Mouse (Mus musculus): ENCODE measurements around the gene Enoph1. TPM values are rescaled to one million over a fixed set of nuclear protein-coding genes. Genes with fewer than 3 reads are reported as not detected.

Gene Enoph1
- polyA plus RNA-seq, 1 experiment from 2014 or later: 55.5 TPM

DNA sequence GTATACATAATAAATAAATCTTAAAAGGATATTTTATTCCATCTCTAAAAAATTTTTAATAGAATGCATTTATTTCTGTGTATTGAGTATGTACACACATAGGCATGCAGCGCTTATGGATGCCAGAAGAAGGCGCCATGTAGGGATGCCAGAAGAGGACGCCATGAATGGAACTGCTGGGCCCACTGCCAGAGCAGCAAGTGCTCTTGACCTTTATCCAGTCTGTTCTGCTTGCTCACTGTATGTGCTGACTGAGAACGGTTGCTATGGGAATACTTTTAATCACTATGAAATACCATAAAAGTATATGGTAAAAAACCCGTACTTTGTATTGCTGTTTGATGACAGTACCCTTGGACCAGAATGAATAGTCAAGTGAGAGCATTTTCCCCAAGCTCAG is 3.6 kb downstream of the Enoph1 start:
- H3K4me2 ChIP-seq: no peak overlapping the region
- H3K9me3 ChIP-seq: no peaks in the 10 kb centered on the region
- no peak overlapping the region for H3K4me3 ChIP-seq
- H3K36me3 ChIP-seq: no peaks in the 10 kb centered on the region
- 61% methylated on average over 5 of the region's 5 CpGs for WGBS
- no peak overlapping the region for H3K9ac ChIP-seq
- no peak for ATAC-seq (ENCODE audit: low FRiP score, low read depth)
- no peak overlapping the region for H3K27ac ChIP-seq (replicated peaks)
- no peaks in the 10 kb centered on the region for H3K27me3 ChIP-seq
- H3K4me1 ChIP-seq (replicated peaks): peaks cover 49% of the 10 kb centered on the region

DNA sequence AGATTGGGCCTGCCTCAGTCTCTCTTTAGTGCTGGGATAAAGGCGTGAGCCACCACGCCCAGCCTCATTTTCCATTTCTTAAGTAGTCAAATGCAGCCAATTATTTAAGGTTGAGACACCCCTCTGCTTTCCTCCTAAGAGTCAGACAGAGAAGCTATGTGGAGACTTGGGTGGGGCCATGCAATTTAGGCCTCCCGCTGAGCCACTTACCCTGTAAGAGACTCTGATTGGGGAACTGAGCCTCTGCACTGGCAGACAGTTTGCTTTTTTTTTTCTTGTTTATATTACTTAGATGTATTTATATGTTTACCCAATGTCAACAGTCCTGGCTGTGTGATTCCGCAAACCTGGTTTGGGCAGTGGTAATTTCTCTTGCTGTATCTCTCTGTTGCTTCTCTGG is 4.2 kb downstream of the Enoph1 start:
- no peak for ATAC-seq (ENCODE audit: low FRiP score, low read depth)
- H3K27ac ChIP-seq (replicated peaks): no peak overlapping the region
- 80% methylated on average over 4 of the region's 4 CpGs for WGBS
- peaks cover 55% of the 10 kb centered on the region for H3K4me1 ChIP-seq (replicated peaks)
- no peak overlapping the region for H3K9ac ChIP-seq
- H3K4me3 ChIP-seq: no peak overlapping the region
- no peaks in the 10 kb centered on the region for H3K27me3 ChIP-seq
- no peaks in the 10 kb centered on the region for H3K36me3 ChIP-seq
- no peak overlapping the region for H3K4me2 ChIP-seq
- H3K9me3 ChIP-seq: no peaks in the 10 kb centered on the region

DNA sequence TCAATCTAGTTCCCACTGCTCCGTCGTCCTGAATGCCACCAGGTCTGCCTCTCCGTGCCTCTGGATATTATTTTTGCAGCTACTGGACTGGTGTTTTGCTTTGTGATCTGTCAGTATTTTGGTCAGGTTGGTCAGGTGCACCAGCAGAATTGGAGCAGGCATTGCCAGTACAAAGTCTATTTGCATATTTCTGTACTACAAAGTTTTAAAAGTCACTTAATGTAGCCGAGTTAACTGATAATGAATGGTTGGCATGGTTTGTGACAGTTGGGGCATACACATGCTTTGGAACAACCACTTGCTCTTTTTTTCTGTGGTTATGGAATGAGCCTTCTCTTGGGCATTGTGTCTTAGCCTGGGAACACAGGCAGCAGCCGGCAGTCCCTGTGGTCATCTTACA is 4.8 kb downstream of the Enoph1 start:
- Histone ChIP-seq H3K4me3 (no peak overlapping the region), H3K9me3 (no peaks in the 10 kb centered on the region), H3K4me2 (no peak overlapping the region), H3K4me1 (replicated peaks) (peaks cover 55% of the 10 kb centered on the region), H3K27ac (replicated peaks) (no peak overlapping the region), H3K27me3 (no peaks in the 10 kb centered on the region), H3K9ac (no peak overlapping the region), H3K36me3 (no peaks in the 10 kb centered on the region)
- no peak for ATAC-seq (ENCODE audit: low FRiP score, low read depth)
- WGBS: 69% methylated on average over 5 of the region's 5 CpGs

DNA sequence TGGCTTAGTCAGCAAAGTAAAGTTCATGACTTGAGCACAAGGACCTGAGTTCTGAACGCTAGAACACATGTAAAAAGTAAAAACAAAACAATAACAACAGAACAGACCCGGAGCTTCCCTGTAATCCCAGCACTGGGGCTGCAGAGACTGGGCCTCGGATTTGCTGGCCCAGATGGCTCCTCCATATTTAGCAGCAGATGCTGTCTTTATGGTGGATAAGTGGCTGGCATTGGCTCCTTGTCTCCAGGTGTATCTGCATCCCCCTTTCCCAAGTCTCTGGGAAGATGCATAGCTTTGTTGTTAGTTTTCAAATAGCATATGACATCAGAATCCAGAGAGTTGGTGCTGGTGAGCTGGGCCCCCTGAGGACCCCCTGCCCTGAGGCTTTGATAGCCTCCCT is 6.3 kb downstream of the Enoph1 start:
- H3K9me3 ChIP-seq: no peaks in the 10 kb centered on the region
- no peaks in the 10 kb centered on the region for H3K36me3 ChIP-seq
- no peak overlapping the region for H3K4me3 ChIP-seq
- no peak for ATAC-seq (ENCODE audit: low FRiP score, low read depth)
- H3K27ac ChIP-seq (replicated peaks): no peak overlapping the region
- no peak overlapping the region for H3K9ac ChIP-seq
- H3K4me1 ChIP-seq (replicated peaks): peaks cover 47% of the 10 kb centered on the region
- 76% methylated on average over 3 of the region's 3 CpGs for WGBS
- H3K4me2 ChIP-seq: no peak overlapping the region
- H3K27me3 ChIP-seq: no peaks in the 10 kb centered on the region

DNA sequence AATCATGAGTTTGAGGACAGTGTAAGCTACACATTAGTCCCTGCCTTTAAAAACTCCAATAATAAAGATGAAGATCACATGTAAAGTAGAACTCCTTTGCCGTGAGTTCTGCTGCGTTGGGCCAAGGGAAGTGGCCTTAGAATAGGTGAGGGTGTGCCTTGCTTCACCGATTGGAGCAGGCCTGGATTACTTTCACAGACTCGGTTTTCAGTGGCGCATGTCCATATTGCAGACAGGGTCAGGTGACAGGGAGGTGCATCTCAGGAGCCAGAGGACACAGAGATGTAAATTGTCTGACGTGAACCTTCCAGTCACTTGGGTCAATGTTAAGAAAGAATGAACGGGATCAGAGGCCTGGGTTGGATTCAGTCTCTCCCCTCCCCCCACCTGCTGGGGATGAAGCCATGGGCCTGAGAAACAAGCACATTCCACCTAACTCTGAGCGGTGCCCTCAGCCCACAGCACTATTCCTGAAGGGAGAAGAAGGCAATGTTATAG is 7.4 kb downstream of the Enoph1 start:
- no peaks in the 10 kb centered on the region for H3K36me3 ChIP-seq
- no peaks in the 10 kb centered on the region for H3K9me3 ChIP-seq
- no peak for ATAC-seq (ENCODE audit: low FRiP score, low read depth)
- WGBS: 64% methylated on average over 8 of the region's 8 CpGs
- no peaks in the 10 kb centered on the region for H3K27me3 ChIP-seq
- no peak overlapping the region for H3K4me3 ChIP-seq
- no peak overlapping the region for H3K9ac ChIP-seq
- H3K27ac ChIP-seq (replicated peaks): no peak overlapping the region
- peaks cover 36% of the 10 kb centered on the region for H3K4me1 ChIP-seq (replicated peaks)
- H3K4me2 ChIP-seq: no peak overlapping the region

DNA sequence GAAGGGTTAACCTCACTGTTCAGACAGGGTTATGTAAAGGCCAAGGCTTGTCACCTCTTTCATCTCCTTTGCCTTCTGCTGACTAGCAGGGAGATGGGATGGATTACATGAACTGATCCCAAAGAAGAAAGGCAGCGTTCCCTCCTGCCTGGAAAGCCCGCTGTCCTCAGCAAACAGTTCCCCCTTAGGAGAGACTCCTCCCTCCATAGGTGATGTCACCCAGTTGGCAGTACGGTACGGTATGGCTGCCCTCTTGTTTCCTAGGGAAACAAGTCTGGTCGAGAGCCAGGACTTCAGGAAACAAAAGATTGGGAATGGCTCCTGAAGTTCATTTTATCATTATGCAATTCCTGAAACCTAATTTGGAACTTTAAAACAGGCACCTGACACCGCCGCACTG is 8.1 kb downstream of the Enoph1 start:
- no peaks in the 10 kb centered on the region for H3K9me3 ChIP-seq
- peaks cover 36% of the 10 kb centered on the region for H3K4me1 ChIP-seq (replicated peaks)
- H3K27me3 ChIP-seq: no peaks in the 10 kb centered on the region
- ATAC-seq (ENCODE audit: low FRiP score, low read depth): no peak
- H3K4me3 ChIP-seq: no peak overlapping the region
- no peaks in the 10 kb centered on the region for H3K36me3 ChIP-seq
- WGBS: 50% methylated on average over 7 of the region's 7 CpGs
- no peak overlapping the region for H3K4me2 ChIP-seq
- no peak overlapping the region for H3K9ac ChIP-seq
- H3K27ac ChIP-seq (replicated peaks): 0 out of 2 replicates have a peak overlapping the region, but pooled peaks have one; percentile 14

DNA sequence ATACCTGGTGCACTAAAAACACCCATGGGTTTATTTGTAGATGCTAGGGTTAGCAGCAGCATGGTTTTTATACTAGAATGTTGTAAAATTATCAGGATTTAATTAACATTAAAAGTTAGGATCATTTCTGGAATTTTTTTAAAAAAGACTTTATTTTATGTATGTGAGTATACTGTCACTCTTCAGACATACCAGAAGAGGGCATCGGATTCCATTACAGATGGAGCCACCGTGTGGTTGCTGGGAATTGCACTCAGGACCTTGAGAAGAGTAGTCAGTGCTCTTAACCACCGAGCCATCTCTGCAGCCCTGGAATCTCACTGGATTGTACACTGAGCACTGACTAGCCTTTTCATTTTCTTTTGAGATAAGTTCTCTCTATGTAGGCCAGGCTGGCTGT is 10.1 kb downstream of the Enoph1 start:
- no peak overlapping the region for H3K9ac ChIP-seq
- 96% methylated on average over 3 of the region's 3 CpGs for WGBS
- H3K4me1 ChIP-seq (replicated peaks): peaks cover 23% of the 10 kb centered on the region
- no peak overlapping the region for H3K4me3 ChIP-seq
- no peaks in the 10 kb centered on the region for H3K27me3 ChIP-seq
- ATAC-seq (ENCODE audit: low FRiP score, low read depth): no peak
- no peaks in the 10 kb centered on the region for H3K9me3 ChIP-seq
- no peaks in the 10 kb centered on the region for H3K36me3 ChIP-seq
- H3K4me2 ChIP-seq: no peak overlapping the region
- H3K27ac ChIP-seq (replicated peaks): no peak overlapping the region

DNA sequence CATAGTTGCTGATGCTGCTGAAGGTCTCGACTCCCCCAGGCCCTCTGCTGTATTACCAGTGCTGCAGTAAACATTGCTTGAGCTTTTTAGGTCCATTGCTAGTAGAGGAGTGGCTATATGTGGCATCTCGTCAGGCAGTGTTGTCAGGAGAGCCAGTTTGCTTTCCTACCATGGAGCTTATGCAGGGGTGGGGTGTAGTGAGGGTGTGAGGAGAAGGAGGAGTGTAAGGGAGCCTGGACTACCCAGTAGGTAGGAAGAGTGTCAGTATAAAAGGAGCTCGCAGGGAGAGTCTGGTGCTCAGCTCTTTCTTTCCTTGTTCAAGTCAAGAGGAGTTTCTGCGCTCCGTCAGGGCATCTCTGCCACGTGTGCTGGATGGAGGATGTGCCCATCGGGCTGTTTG is 12.9 kb downstream of the Enoph1 start:
- WGBS: 92% methylated on average over 7 of the region's 7 CpGs
- no peak overlapping the region for H3K4me3 ChIP-seq
- H3K27ac ChIP-seq (replicated peaks): no peak overlapping the region
- ATAC-seq (ENCODE audit: low FRiP score, low read depth): no peak
- H3K9me3 ChIP-seq: no peaks in the 10 kb centered on the region
- no peak overlapping the region for H3K9ac ChIP-seq
- H3K36me3 ChIP-seq: no peaks in the 10 kb centered on the region
- peaks cover 14% of the 10 kb centered on the region for H3K4me1 ChIP-seq (replicated peaks)
- H3K27me3 ChIP-seq: no peaks in the 10 kb centered on the region
- H3K4me2 ChIP-seq: no peak overlapping the region

DNA sequence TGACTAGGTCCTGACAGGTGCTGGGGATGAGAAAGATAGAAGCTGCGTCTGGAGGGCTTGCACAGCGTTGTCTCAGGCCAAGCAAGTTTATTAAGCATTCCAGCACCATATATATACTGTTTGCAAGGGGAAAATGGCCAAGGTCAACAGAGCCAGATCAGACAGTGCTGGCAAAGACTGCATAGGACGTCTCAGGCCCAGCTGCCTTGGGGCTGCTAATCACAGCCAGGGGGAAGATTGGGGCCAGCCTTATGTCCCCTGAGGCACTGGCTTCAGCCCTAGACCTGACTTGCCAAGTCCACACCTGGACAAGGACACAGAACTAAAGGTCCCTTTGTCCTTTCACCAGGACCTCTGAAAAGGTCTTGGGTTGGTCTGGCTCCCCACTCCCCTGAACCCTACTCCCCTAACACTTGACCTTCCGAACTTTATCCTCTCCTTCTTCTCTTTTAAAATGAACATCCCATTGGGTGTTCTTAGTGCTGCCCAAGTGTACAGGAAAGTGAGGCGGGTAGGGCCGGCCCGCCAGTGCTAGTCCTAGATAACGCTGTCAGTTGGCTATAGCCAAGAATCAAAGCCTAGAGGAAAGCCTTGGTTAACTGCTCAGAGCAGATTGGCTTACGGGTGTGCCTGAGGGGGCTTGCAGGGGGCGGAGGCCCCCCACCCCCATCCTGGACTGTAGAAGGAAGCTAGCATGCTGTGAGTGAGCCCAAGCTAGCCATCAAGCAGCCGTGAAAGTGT is 15.2 kb downstream of the Enoph1 start:
- Histone ChIP-seq H3K4me2 (no peak overlapping the region), H3K4me3 (no peak overlapping the region), H3K9ac (no peak overlapping the region), H3K27ac (replicated peaks) (no peak overlapping the region), H3K27me3 (no peaks in the 10 kb centered on the region), H3K4me1 (replicated peaks) (peaks cover 17% of the 10 kb centered on the region), H3K36me3 (peaks cover 9% of the 10 kb centered on the region; the same call in 1 of the 2 replicates), H3K9me3 (no peaks in the 10 kb centered on the region)
- 81% methylated on average over 11 of the region's 11 CpGs for WGBS
- ATAC-seq (ENCODE audit: low FRiP score, low read depth): no peak

DNA sequence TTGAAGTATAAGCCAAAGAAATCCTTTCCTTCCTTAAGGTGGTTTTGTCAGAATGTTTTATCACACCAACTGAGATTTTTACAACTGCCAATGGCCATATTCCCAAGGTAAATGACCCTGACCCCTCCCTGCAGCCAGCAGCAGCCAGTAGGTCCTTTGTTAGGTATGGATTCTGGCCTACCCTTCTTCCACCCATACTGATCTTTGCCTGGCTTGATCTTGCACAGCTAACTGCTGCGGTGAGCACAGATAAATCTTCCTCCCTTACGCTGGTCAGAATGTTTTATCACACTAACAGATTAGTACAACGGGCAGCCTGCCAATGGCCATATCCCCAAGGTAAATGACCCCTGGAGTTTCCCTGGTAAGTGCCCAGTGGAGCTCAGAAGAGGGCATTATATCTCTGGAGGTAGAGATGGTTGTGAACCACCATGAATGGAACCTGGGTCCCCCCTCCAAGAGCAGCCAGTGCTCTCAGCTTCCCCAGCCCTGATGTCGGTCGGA is 16.1 kb downstream of the Enoph1 start:
- Histone ChIP-seq H3K27ac (replicated peaks) (no peak overlapping the region), H3K4me3 (no peak overlapping the region), H3K9me3 (no peaks in the 10 kb centered on the region), H3K27me3 (no peaks in the 10 kb centered on the region), H3K9ac (no peak overlapping the region), H3K36me3 (peaks cover 19% of the 10 kb centered on the region), H3K4me2 (no peak overlapping the region), H3K4me1 (replicated peaks) (peaks cover 17% of the 10 kb centered on the region)
- 79% methylated on average over 5 of the region's 5 CpGs for WGBS
- ATAC-seq (ENCODE audit: low FRiP score, low read depth): no peak

DNA sequence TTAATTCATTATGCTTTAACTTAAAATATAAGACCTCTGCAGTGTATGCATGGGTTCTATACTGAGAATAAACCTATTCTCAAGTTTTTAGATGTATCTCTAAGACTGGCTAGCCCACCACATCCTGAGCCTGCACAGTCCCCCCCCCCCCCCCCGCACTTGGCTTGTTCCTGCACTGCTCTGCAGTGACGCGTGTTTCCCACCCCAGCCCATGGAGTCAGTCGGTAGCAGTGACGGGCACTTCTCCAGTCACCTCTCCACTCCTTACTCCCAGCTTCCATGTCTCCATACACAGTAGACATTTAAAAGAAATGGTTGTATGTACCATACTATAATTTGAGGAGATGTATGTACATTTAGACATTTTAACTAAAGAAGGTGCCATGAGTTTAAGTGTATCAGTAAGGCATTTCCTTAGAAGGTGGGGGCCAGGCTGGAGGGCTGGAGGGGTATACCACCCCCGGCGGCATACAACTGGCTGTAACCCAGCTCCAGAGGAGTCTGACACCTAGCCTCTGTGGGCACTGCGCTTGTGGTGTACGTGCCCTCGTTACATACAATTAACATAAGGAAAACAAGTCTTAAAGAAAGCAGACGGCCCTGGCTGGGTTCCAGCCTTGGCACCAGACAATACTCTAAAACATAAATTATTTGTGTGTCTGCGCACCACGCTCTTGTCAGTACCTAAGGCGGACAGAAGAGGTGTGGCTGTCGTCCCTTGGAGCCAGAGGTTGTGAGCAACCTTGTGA is 17.9 kb downstream of the Enoph1 start:
- peaks cover 35% of the 10 kb centered on the region for H3K36me3 ChIP-seq
- 56% methylated on average over 14 of the region's 15 CpGs for WGBS
- no peak overlapping the region for H3K9ac ChIP-seq
- no peak overlapping the region for H3K27ac ChIP-seq (replicated peaks)
- peaks cover 17% of the 10 kb centered on the region for H3K4me1 ChIP-seq (replicated peaks)
- no peak overlapping the region for H3K4me3 ChIP-seq
- H3K27me3 ChIP-seq: no peaks in the 10 kb centered on the region
- H3K9me3 ChIP-seq: no peaks in the 10 kb centered on the region
- ATAC-seq (ENCODE audit: low FRiP score, low read depth): no peak
- H3K4me2 ChIP-seq: no peak overlapping the region

DNA sequence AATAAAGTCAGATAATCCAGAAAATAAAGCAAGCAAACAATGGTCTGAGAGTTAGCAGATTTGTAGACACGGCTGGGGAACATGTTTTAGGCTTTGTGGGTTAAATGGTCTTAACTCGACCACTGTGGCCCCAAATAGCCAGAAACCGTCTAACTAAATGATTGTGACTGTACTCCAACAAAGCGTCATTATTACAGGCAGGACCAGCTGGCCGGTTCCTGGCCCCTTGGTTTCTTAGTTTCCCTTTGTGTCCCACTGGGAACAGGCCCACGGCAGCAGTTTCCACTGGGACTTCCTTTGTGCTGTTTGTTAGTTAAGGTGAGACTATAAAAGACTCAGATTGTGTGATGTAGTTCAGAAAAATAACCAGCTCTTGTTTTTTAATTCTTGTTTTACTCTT is 18.9 kb downstream of the Enoph1 start:
- Histone ChIP-seq H3K27me3 (no peaks in the 10 kb centered on the region), H3K4me3 (no peak overlapping the region), H3K27ac (replicated peaks) (no peak overlapping the region), H3K9me3 (no peaks in the 10 kb centered on the region), H3K36me3 (peaks cover 44% of the 10 kb centered on the region), H3K4me1 (replicated peaks) (peaks cover 17% of the 10 kb centered on the region), H3K4me2 (no peak overlapping the region), H3K9ac (no peak overlapping the region)
- ATAC-seq (ENCODE audit: low FRiP score, low read depth): no peak
- WGBS: 28% methylated on average over 6 of the region's 6 CpGs
